Mouse (Mus musculus) mature B cell (primary cell): ENCODE results near the gene Tbc1d10b.

ENCODE experiments used
- in situ Hi-C: fragments of 300-500 bp; cut with MboI; formaldehyde crosslinking; loops from 2 replicates; pipeline ENCODE4 v1.14.3; 2019

Tbc1d10b gene

GRCm38 (mm10) chr7:127224616-127225015, 16.3 kb upstream of the Tbc1d10b start:
- in situ Hi-C loops, result no loop called here

GRCm38 (mm10) chr7:127223515-127224478, 15.5 kb upstream of the Tbc1d10b start:
- in situ Hi-C loops, result no loop called here

GRCm38 (mm10) chr7:127223106-127223505, 14.8 kb upstream of the Tbc1d10b start:
- in situ Hi-C loops, result no loop called here

- in situ Hi-C loops, result no loop called here
Measured at GRCm38 (mm10) chr7:127220440-127220839, 12.2 kb upstream of the Tbc1d10b start.

GRCm38 (mm10) chr7:127218670-127219069, 10.4 kb upstream of the Tbc1d10b start:
- in situ Hi-C loops, result no loop called here

- in situ Hi-C loops, result no loop called here
Measured at GRCm38 (mm10) chr7:127217901-127218642, 9.8 kb upstream of the Tbc1d10b start.

GRCm38 (mm10) chr7:127217475-127217874, 9.2 kb upstream of the Tbc1d10b start:
- in situ Hi-C loops, result no loop called here

GRCm38 (mm10) chr7:127216307-127216706, 8.0 kb upstream of the Tbc1d10b start:
- in situ Hi-C loops, result no loop called here

- in situ Hi-C loops, result no loop called here
Measured at GRCm38 (mm10) chr7:127214981-127215871, 7.0 kb upstream of the Tbc1d10b start.

- in situ Hi-C loops, result no loop called here
Measured at GRCm38 (mm10) chr7:127214521-127214920, 6.3 kb upstream of the Tbc1d10b start.

GRCm38 (mm10) chr7:127213930-127214329, 5.7 kb upstream of the Tbc1d10b start:
- in situ Hi-C loops, result no loop called here

GRCm38 (mm10) chr7:127213485-127213884, 5.2 kb upstream of the Tbc1d10b start:
- in situ Hi-C loops, result no loop called here

GRCm38 (mm10) chr7:127212432-127213250, 4.4 kb upstream of the Tbc1d10b start:
- in situ Hi-C loops, result no loop called here

- in situ Hi-C loops, result no loop called here
Measured at GRCm38 (mm10) chr7:127211014-127211745, 2.9 kb upstream of the Tbc1d10b start.

- in situ Hi-C loops, result no loop called here
Measured at GRCm38 (mm10) chr7:127210266-127210665, 2.0 kb upstream of the Tbc1d10b start.

GRCm38 (mm10) chr7:127209851-127210250, 1.6 kb upstream of the Tbc1d10b start:
- in situ Hi-C loops, result no loop called here

- in situ Hi-C loops, result no loop called here
Measured at GRCm38 (mm10) chr7:127208553-127209438, 528 bp upstream of the Tbc1d10b start, which contains the start of gene Mylpf. Gene Mylpf, plus strand, starts transcription at chr7:127208890.

- in situ Hi-C loops, result no loop called here
Measured at GRCm38 (mm10) chr7:127207374-127208294, 634 bp downstream of the Tbc1d10b start.
